In the genomic region with DNA sequence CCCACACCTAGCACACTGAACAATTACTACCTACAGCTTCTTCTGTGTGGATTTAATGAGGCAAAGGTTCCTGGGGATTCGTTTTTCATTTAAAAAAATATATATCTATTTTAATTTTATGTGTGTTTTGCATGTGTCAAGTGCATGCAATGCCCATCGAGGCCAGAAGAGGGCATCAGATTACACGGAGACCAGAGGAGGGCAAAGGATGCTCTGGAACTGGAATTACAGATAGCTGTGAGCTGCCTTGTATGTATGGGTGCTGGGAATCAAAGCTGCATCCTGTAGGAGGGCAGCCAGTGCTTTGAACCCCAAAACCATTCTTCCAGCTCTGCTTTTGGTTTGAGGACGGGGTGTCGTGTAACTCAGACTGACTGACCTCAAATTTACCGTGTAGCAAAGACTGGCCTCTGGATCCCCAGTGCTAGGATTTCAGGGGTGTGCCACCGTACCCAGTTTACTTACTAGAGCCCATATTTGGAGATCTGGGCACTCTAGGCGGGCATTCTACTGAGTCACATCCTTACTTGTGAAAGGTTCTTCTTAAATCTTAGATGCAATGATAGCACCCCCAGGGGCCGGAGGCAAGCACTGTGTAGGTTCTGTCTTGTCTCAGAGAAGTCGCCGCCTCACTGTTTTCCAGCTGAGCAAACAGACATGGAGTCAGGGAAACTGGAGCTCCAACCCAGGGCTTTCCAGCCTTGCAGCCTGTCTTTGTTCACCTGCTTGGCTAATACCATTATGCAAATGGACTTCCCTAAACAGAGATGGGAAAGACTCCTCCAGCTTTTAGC, we compare ENCODE assay signal across 8 mouse cellular contexts.
A peak's percentile ranks its signal among the peaks of the same experiment; 100 is the strongest.
DNase-seq lines count a peak whose midpoint lies in the region; ATAC-seq and TF ChIP-seq lines count a peak whose summit lies in the region.

No protein-coding gene starts in this region.

- no peaks in the 10 kb centered on the region for H3K9me3 ChIP-seq in intestine, embryonic 15.5 days
- H3K9me3 ChIP-seq in stomach, postnatal 0 days (ENCODE audit: control insufficient read depth, low read length): no peaks in the 10 kb centered on the region

- H3K27me3 ChIP-seq in intestine, embryonic 15.5 days (replicated peaks): peaks cover 10% of the 10 kb centered on the region
- H3K27me3 ChIP-seq in stomach, postnatal 0 days (ENCODE audit: control insufficient read depth, insufficient read depth, low read length): no peaks in the 10 kb centered on the region

- DNase-seq in ovary, postnatal 14 days (ENCODE audit: low spot score): peak; percentile 53
- DNase-seq in ovary, postnatal 10 days (ENCODE audit: low spot score): no peak
- peak; percentile 49 for DNase-seq in cerebellum, adult 8-10 months
- peak; percentile 71 for DNase-seq in gastrocnemius, postnatal 10 days
- peak; percentile 24 to 34 for DNase-seq in left cerebral cortex, postnatal 36 days (ENCODE audit: low spot score in 2 of 2)
- peak; percentile 70 for DNase-seq in stomach, postnatal 0 days (ENCODE audit: low spot score)

- 9% methylated on average over 11 of the region's 11 CpGs for WGBS in intestine, embryonic 15.5 days
- WGBS in stomach, postnatal 0 days: 10% methylated on average over 11 of the region's 11 CpGs

- no peak overlapping the region for H3K27ac ChIP-seq in intestine, embryonic 15.5 days
- H3K27ac ChIP-seq in stomach, postnatal 0 days (replicated peaks): no peak overlapping the region

- intact Hi-C loops in left cerebral cortex, postnatal 36 days (cut with DNase I): loop anchor here (2.0 to 5.0 kb wide), 2 partner anchors 175 to 652 kb away; no protein-coding TSS in a partner anchor

- no peaks in the 10 kb centered on the region for H3K36me3 ChIP-seq in intestine, embryonic 15.5 days
- no peaks in the 10 kb centered on the region for H3K36me3 ChIP-seq in stomach, postnatal 0 days (ENCODE audit: control insufficient read depth, insufficient read depth, low read length)

- peak overlapping the region; percentile 43; the same call in 1 of the 2 replicates for H3K4me2 ChIP-seq in intestine, embryonic 15.5 days (replicated peaks)
- no peak overlapping the region for H3K4me2 ChIP-seq in stomach, postnatal 0 days (replicated peaks; ENCODE audit: low read depth)

- H3K9ac ChIP-seq in intestine, embryonic 15.5 days: no peak overlapping the region
- H3K9ac ChIP-seq in stomach, postnatal 0 days (ENCODE audit: low read length): no peak overlapping the region

- ATAC-seq in intestine, embryonic 15.5 days: no peak
- peak; percentile 57; the same call in 1 of the 2 replicates for ATAC-seq in monocyte, adult 5-6 weeks (replicated peaks; ENCODE audit: insufficient number of reproducible peaks, low FRiP score, low TSS enrichment, poor library complexity, severe bottlenecking)
- no peak; the same call in 1 of the 2 replicates for ATAC-seq in stomach, postnatal 0 days (ENCODE audit: low FRiP score, low TSS enrichment)

- H3K4me1 ChIP-seq in intestine, embryonic 15.5 days (replicated peaks): peaks cover 11% of the 10 kb centered on the region
- no peaks in the 10 kb centered on the region for H3K4me1 ChIP-seq in stomach, postnatal 0 days (replicated peaks; ENCODE audit: control insufficient read depth, insufficient read depth)

- no peak overlapping the region for H3K4me3 ChIP-seq in intestine, embryonic 15.5 days (replicated peaks)
- H3K4me3 ChIP-seq in stomach, postnatal 0 days (ENCODE audit: low read depth, low read length): no peak overlapping the region

- TF ChIP-seq EP300 in stomach, postnatal 0 days (optimal IDR thresholded peaks at IDR 0.05): no peak

- peak; percentile 82 for TF ChIP-seq CTCF in stomach, postnatal 0 days (IDR thresholded peaks at IDR 0.05; ENCODE audit: low read depth)
